Mouse (Mus musculus) bone marrow, adult 2 months (tissue): Measurements from ENCODE around the gene Txndc16.

Experiments
- CTCF ChIP-seq: fragments of 200-500 bp; IDR thresholded peaks from 2 replicates; pipeline ENCODE4 v1.5.1; 2011; ENCODE audit warnings: low read length, control low read depth; ENCODE audit not compliant: control insufficient read depth, insufficient read depth
- POLR2A ChIP-seq: fragments of 200-500 bp; IDR thresholded peaks from 2 replicates; pipeline ENCODE4 v1.6.1; 2011; ENCODE audit warnings: low read depth, mild to moderate bottlenecking, control low read depth, low read length, borderline replicate concordance; ENCODE audit not compliant: control insufficient read depth

DNA sequence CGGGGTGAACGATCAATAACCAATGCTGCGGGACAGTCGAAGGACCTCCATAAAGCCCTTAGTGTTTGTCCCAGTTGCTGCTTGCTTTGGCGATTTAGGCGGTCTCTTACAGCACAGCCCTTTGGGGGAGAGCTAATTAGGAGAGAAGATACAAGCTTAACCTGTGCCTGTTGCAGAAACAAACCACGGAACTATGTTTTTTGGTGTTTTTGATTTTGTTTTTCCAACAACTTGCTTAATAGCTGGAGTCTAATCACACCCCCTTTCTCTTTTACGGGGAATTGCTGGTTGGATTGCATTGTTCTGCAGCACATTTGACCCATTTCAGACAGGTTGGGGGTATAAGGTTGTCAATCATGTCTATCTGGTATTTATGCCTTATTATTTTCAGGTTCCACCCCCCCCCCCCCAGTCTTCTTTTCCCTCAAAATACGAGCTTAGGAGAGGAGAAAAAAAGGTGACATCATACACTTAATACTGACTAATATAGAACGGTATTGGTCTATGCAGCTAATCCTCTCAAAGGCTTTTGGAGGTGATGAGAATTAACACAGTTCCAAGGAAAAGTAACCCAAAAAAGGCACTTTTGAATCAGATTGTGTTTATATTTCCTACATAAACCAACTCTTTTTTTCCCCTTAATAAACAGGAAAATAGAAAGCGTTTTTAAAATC is 966 bp upstream of the Txndc16 start:
- TF ChIP-seq POLR2A: no peak
- TF ChIP-seq CTCF: no peak
